Mouse (Mus musculus): ENCODE measurements at regions not wholly inside any gene's neighbourhood (a gene's known extent, or its start where the extent isn't known, plus 50 kb on each side); places are given as distances from the start of the nearest gene placed in this dataset.

GRCm38 (mm10) chr5:119427511-119428019, 242.9 kb upstream of the Tbx3 start:
- DNase-seq = no peak

GRCm38 (mm10) chr5:119431271-119431756, 239.2 kb upstream of the Tbx3 start:
- DNase-seq = no peak

- no peak for DNase-seq
Measured at GRCm38 (mm10) chr5:119434572-119434971, 235.9 kb upstream of the Tbx3 start.

- DNase-seq = no peak
Measured at GRCm38 (mm10) chr5:119448494-119448893, 222.0 kb upstream of the Tbx3 start.

GRCm38 (mm10) chr5:119449166-119449565, 221.3 kb upstream of the Tbx3 start:
- no peak for DNase-seq

GRCm38 (mm10) chr5:119459751-119460150, 210.7 kb upstream of the Tbx3 start:
- no peak for DNase-seq

GRCm38 (mm10) chr5:119462659-119463530, 207.6 kb upstream of the Tbx3 start:
- DNase-seq = no peak

- no peak for DNase-seq
Measured at GRCm38 (mm10) chr5:119464553-119464952, 205.9 kb upstream of the Tbx3 start.

GRCm38 (mm10) chr5:119467346-119468085, 203.0 kb upstream of the Tbx3 start:
- peak; percentile 7 to 10 for DNase-seq

GRCm38 (mm10) chr5:119477926-119478325, 192.5 kb upstream of the Tbx3 start:
- DNase-seq = no peak

GRCm38 (mm10) chr5:119478331-119478730, 192.1 kb upstream of the Tbx3 start:
- DNase-seq = no peak

- no peak for DNase-seq
Measured at GRCm38 (mm10) chr5:119480191-119481190, 190.0 kb upstream of the Tbx3 start.

- no peak for DNase-seq
Measured at GRCm38 (mm10) chr5:119483706-119484105, 186.8 kb upstream of the Tbx3 start.

- no peak for DNase-seq
Measured at GRCm38 (mm10) chr5:119486196-119486595, 184.3 kb upstream of the Tbx3 start.

GRCm38 (mm10) chr5:119487184-119487583, 183.3 kb upstream of the Tbx3 start:
- no peak for DNase-seq

GRCm38 (mm10) chr5:119497501-119497900, 173.0 kb upstream of the Tbx3 start:
- no peak for DNase-seq

GRCm38 (mm10) chr5:119498431-119498830, 172.0 kb upstream of the Tbx3 start:
- no peak for DNase-seq

GRCm38 (mm10) chr5:119507709-119508108, 162.8 kb upstream of the Tbx3 start:
- no peak for DNase-seq

GRCm38 (mm10) chr5:119518506-119519252, 151.8 kb upstream of the Tbx3 start:
- DNase-seq = no peak

- DNase-seq = no peak
Measured at GRCm38 (mm10) chr5:119524171-119524570, 146.3 kb upstream of the Tbx3 start.

- no peak for DNase-seq
Measured at GRCm38 (mm10) chr5:119525960-119526359, 144.5 kb upstream of the Tbx3 start.

GRCm38 (mm10) chr5:119530009-119530408, 140.5 kb upstream of the Tbx3 start:
- DNase-seq = no peak
